Mouse (Mus musculus) erythroblast, adult 5-6 weeks (primary cell): ENCODE data around the gene E030025P04Rik. TPM values are rescaled to one million over a fixed set of nuclear protein-coding genes. Genes with fewer than 3 reads are reported as not detected.

Experiments used
- ATAC-seq: replicated peaks from 2 replicates; pipeline ENCODE4 v1.8.0; 2016; ENCODE audit warnings: moderate number of reproducible peaks, mild to moderate bottlenecking, moderate TSS enrichment, inconsistent platforms; ENCODE audit not compliant: poor library complexity, low FRiP score, severe bottlenecking
- total RNA-seq, 2 experiments: library from RNA; stranded (forward) in 1 of 2; stranded (reverse) in 1 of 2; fragments of 150-400 nt in 1 of 2; fragments of 200-764, 138-1000 nt in 1 of 2; gene quantifications; 2 replicates each; pipeline versions ENCODE4 v1.2.3 to v1.2.4; 2015 to 2017; ENCODE audit warnings: low replicate concordance in 2 of 2

The E030025P04Rik gene
- total RNA-seq, 2 experiments from 2014 or later: not detected

GRCm38 (mm10) chr11:109106181-109106580, 38.0 kb downstream of the E030025P04Rik start:
- ATAC-seq: no peak

DNA sequence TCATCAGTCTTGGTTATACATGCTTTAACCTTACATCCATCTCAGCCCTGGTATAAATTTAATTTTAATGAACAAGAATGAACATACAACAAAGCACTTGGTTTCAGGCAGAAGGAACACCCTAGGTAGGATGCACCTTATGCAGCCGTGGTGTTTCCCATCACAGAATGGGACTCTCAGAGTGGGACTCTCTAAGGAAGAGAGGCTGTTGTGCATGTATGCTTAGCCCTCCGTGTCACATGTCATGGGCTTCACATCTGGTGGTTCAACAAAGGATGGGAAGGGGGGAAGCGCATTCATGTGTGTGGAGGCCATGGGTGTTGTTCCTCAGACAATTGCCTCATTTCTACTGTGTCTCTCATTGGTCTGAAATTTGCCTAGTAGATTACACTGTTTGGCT, 40.8 kb downstream of the E030025P04Rik start:
- no peak for ATAC-seq

- no peak for ATAC-seq
Observed at GRCm38 (mm10) chr11:109102646-109103045, 41.5 kb downstream of the E030025P04Rik start.

- no peak for ATAC-seq
Observed at GRCm38 (mm10) chr11:109100266-109100665, 43.9 kb downstream of the E030025P04Rik start.

DNA sequence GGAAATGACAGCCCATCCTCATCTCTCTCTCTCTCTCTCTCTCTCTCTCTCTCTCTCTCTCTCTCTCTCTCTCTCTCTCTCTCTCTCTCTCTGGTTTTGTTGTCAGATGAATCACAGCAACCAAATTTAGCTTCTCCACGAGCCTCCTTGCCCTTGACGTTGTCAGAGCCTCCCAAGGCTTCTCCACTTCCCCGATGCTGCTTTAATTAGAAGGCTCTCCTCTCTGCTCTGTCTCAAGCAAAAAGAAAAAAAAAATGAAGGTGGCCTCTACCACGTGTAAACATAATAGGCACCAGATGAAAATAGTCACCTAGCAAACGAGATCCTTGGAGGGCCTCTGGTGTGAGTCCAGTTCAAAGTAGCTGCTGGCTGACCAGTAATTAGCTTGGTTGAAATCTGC, 52.3 kb downstream of the E030025P04Rik start:
- ATAC-seq: no peak

Other genes with a start within 250 kb of the E030025P04Rik start
- gene Axin2, start 224.0 kb downstream of the E030025P04Rik start, total RNA-seq (2015; ENCODE audit: low replicate concordance): 0.42 TPM in 1 of 2 replicates, not detected in the other
- gene Axin2, start 224.0 kb downstream of the E030025P04Rik start, total RNA-seq (2017; ENCODE audit: low replicate concordance): 0.51 and 0.84 TPM in 2 replicates
- 2.1 TPM in 1 of 2 replicates, not detected in the other for gene Rgs9, start 153.8 kb upstream of the E030025P04Rik start, total RNA-seq (2015; ENCODE audit: low replicate concordance)
- gene Rgs9, start 153.8 kb upstream of the E030025P04Rik start, total RNA-seq (2017; ENCODE audit: low replicate concordance): not detected in 2 replicates
- gene Gna13, start 218.5 kb upstream of the E030025P04Rik start, total RNA-seq (2015; ENCODE audit: low replicate concordance): 23.4 and 30.0 TPM in 2 replicates
- gene Gna13, start 218.5 kb upstream of the E030025P04Rik start, total RNA-seq (2017; ENCODE audit: low replicate concordance): 23.4 TPM in 2 replicates